Mouse (Mus musculus): Measurements from ENCODE around the gene Defb45.

Defb45 gene

GRCm38 (mm10) chr2:152572114-152572794 lies 26.9 kb downstream of the Defb45 start, which contains the start of gene Defb21:
Gene Defb21 (plus strand): TSS chr2:152572744.
- Histone ChIP-seq H3K27me3 (ENCODE audit: insufficient read depth, low read length) (peaks cover 5% of the 10 kb centered on the region; the same call in 1 of the 2 replicates), H3K4me1 (replicated peaks; ENCODE audit: low read depth, low read length) (no peaks in the 10 kb centered on the region), H3K36me3 (ENCODE audit: insufficient read depth, low read length) (no peaks in the 10 kb centered on the region), H3K9me3 (ENCODE audit: low read length) (peaks cover 5% of the 10 kb centered on the region; the same call in 1 of the 2 replicates), H3K4me3 (replicated peaks; ENCODE audit: low read length) (no peak within 1 kb of the TSS)
- TF ChIP-seq POU5F1 (IDR thresholded peaks at IDR 0.05; ENCODE audit: borderline replicate concordance, low read length) (no peak), CTCF (conservative IDR thresholded peaks at IDR 0.05; ENCODE audit: low read length) (peak; percentile 81), NANOG (IDR thresholded peaks at IDR 0.05; ENCODE audit: borderline replicate concordance, low read length) (no peak)

DNA sequence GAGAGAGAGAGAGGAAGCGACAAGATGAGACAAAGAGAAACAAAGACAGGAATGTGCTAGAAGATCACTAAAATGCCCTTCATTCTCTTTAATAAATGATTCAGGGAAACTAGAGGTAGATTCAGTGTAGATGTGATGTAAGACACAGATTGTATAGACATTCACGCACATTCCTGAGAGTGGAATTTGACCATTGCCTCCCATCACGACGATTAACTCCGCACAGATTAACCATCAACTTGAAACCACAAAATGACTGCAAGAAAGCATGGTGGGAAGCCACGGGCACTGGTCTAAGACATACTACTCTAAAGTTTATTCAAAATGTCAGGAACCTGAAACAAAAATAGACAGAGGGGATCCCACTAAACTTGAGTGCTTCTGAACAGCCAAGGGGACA lies 28.9 kb downstream of the Defb45 start:
- Histone ChIP-seq H3K4me3 (replicated peaks; ENCODE audit: low read length) (no peak overlapping the region), H3K27me3 (ENCODE audit: insufficient read depth, low read length) (peaks cover 5% of the 10 kb centered on the region; the same call in 1 of the 2 replicates), H3K9me3 (ENCODE audit: low read length) (peaks cover 5% of the 10 kb centered on the region; the same call in 1 of the 2 replicates), H3K36me3 (ENCODE audit: insufficient read depth, low read length) (no peaks in the 10 kb centered on the region), H3K4me1 (replicated peaks; ENCODE audit: low read depth, low read length) (no peaks in the 10 kb centered on the region)
- TF ChIP-seq CTCF (conservative IDR thresholded peaks at IDR 0.05; ENCODE audit: low read length), result no peak
- TF ChIP-seq NANOG (IDR thresholded peaks at IDR 0.05; ENCODE audit: borderline replicate concordance, low read length), result no peak
- no peak for TF ChIP-seq POU5F1 (IDR thresholded peaks at IDR 0.05; ENCODE audit: borderline replicate concordance, low read length)

DNA sequence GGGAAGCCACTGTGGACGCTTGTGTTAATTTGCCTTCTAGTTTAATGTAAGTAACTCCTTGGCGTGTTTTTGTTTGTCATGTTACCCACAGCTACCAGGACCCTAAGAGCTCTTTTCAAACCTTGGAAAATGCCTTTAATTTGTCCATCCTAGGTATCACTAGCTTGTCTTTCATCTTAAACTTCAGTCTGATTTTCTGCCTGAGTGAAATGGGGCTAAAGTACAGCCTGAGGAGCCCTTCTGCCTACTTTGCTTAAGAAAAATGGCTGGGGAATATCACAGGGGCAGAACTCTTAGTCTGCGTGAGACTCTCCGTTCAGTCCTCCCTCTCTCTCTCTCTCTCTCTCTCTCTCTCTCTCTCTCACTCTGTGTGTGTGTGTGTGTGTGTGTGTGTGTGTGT lies 29.3 kb downstream of the Defb45 start:
- Histone ChIP-seq H3K27me3 (ENCODE audit: insufficient read depth, low read length) (peaks cover 5% of the 10 kb centered on the region; the same call in 1 of the 2 replicates), H3K9me3 (ENCODE audit: low read length) (peaks cover 5% of the 10 kb centered on the region; the same call in 1 of the 2 replicates), H3K4me1 (replicated peaks; ENCODE audit: low read depth, low read length) (no peaks in the 10 kb centered on the region), H3K36me3 (ENCODE audit: insufficient read depth, low read length) (no peaks in the 10 kb centered on the region), H3K4me3 (replicated peaks; ENCODE audit: low read length) (no peak overlapping the region)
- TF ChIP-seq CTCF (conservative IDR thresholded peaks at IDR 0.05; ENCODE audit: low read length), result no peak
- no peak for TF ChIP-seq NANOG (IDR thresholded peaks at IDR 0.05; ENCODE audit: borderline replicate concordance, low read length)
- TF ChIP-seq POU5F1 (IDR thresholded peaks at IDR 0.05; ENCODE audit: borderline replicate concordance, low read length), result no peak

GRCm38 (mm10) chr2:152569038-152569437 lies 30.2 kb downstream of the Defb45 start, which contains the start of gene Gm17416:
Gene Gm17416 (plus strand): TSS chr2:152569338.
- H3K4me3 ChIP-seq (replicated peaks; ENCODE audit: low read length), result no peak within 1 kb of the TSS
- H3K4me1 ChIP-seq (replicated peaks; ENCODE audit: low read depth, low read length), result no peaks in the 10 kb centered on the region
- TF ChIP-seq POU5F1 (IDR thresholded peaks at IDR 0.05; ENCODE audit: borderline replicate concordance, low read length) (no peak), CTCF (conservative IDR thresholded peaks at IDR 0.05; ENCODE audit: low read length) (no peak), NANOG (IDR thresholded peaks at IDR 0.05; ENCODE audit: borderline replicate concordance, low read length) (no peak)
- peaks cover 5% of the 10 kb centered on the region; the same call in 1 of the 2 replicates for H3K27me3 ChIP-seq (ENCODE audit: insufficient read depth, low read length)
- H3K9me3 ChIP-seq (ENCODE audit: low read length), result peaks cover 5% of the 10 kb centered on the region; the same call in 1 of the 2 replicates
- no peaks in the 10 kb centered on the region for H3K36me3 ChIP-seq (ENCODE audit: insufficient read depth, low read length)

DNA sequence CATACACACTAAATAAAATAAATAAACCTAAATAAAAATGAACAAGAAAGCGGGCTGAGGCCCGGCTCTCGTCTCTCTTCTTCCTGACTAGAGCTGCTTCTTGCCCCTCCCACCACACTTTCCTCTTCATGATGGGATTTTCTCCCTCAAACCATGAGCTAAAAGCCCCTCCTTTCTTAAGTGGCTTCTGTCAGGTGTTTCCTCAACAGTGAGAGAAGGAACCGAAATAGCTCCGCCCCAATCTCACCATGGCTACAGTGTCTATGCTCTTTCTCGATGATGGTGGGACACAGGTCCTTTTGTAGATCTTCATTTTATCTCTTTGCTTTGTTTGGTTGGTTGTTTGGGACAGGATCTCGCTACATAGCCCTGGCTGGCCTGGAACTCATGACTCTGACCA lies 42.5 kb downstream of the Defb45 start:
- peaks cover 14% of the 10 kb centered on the region for H3K4me1 ChIP-seq (replicated peaks; ENCODE audit: low read depth, low read length)
- no peaks in the 10 kb centered on the region for H3K36me3 ChIP-seq (ENCODE audit: insufficient read depth, low read length)
- no peak for TF ChIP-seq CTCF (conservative IDR thresholded peaks at IDR 0.05; ENCODE audit: low read length)
- TF ChIP-seq NANOG (IDR thresholded peaks at IDR 0.05; ENCODE audit: borderline replicate concordance, low read length), result no peak
- no peak for TF ChIP-seq POU5F1 (IDR thresholded peaks at IDR 0.05; ENCODE audit: borderline replicate concordance, low read length)
- H3K4me3 ChIP-seq (replicated peaks; ENCODE audit: low read length), result no peak overlapping the region
- H3K9me3 ChIP-seq (ENCODE audit: low read length), result no peaks in the 10 kb centered on the region; the same call in 1 of the 2 replicates
- H3K27me3 ChIP-seq (ENCODE audit: insufficient read depth, low read length), result peaks cover 7% of the 10 kb centered on the region; the same call in 1 of the 2 replicates

GRCm38 (mm10) chr2:152553774-152554423 lies 45.3 kb downstream of the Defb45 start:
- H3K9me3 ChIP-seq (ENCODE audit: low read length), result no peaks in the 10 kb centered on the region
- no peak overlapping the region for H3K4me3 ChIP-seq (replicated peaks; ENCODE audit: low read length)
- peaks cover 7% of the 10 kb centered on the region; the same call in 1 of the 2 replicates for H3K27me3 ChIP-seq (ENCODE audit: insufficient read depth, low read length)
- H3K4me1 ChIP-seq (replicated peaks; ENCODE audit: low read depth, low read length), result peaks cover 10% of the 10 kb centered on the region
- H3K36me3 ChIP-seq (ENCODE audit: insufficient read depth, low read length), result no peaks in the 10 kb centered on the region
- TF ChIP-seq CTCF (conservative IDR thresholded peaks at IDR 0.05; ENCODE audit: low read length), result peak; percentile 91
- TF ChIP-seq NANOG (IDR thresholded peaks at IDR 0.05; ENCODE audit: borderline replicate concordance, low read length), result no peak
- TF ChIP-seq POU5F1 (IDR thresholded peaks at IDR 0.05; ENCODE audit: borderline replicate concordance, low read length), result no peak

GRCm38 (mm10) chr2:152548124-152548523 lies 51.1 kb downstream of the Defb45 start:
- Histone ChIP-seq H3K9me3 (ENCODE audit: low read length) (no peaks in the 10 kb centered on the region), H3K4me1 (replicated peaks; ENCODE audit: low read depth, low read length) (peaks cover 15% of the 10 kb centered on the region), H3K36me3 (ENCODE audit: insufficient read depth, low read length) (no peaks in the 10 kb centered on the region), H3K4me3 (replicated peaks; ENCODE audit: low read length) (no peak overlapping the region), H3K27me3 (ENCODE audit: insufficient read depth, low read length) (0 out of 2 replicates have a peak, but pooled peaks cover 2% of the 10 kb centered on the region)
- no peak for TF ChIP-seq CTCF (conservative IDR thresholded peaks at IDR 0.05; ENCODE audit: low read length)
- TF ChIP-seq POU5F1 (IDR thresholded peaks at IDR 0.05; ENCODE audit: borderline replicate concordance, low read length), result no peak
- TF ChIP-seq NANOG (IDR thresholded peaks at IDR 0.05; ENCODE audit: borderline replicate concordance, low read length), result no peak

DNA sequence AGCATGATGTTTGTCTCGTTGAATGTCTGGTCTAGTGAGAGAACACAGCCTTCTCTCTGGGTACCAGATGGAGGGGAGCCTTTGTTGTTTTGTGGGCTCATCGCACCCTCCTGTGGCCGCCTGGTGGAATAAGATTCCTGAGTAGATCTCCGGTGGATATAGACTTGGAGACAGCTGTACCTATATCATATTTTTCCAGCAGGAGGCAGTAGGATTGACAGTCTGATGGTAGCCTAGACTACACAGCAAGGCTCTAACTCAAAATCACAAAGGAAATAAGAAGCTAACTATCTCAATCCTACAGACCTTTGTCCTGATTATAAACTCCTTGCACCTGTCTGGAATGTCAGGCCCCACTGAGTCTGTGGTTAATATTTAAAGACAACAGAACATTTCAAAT lies 54.5 kb downstream of the Defb45 start:
- TF ChIP-seq CTCF (conservative IDR thresholded peaks at IDR 0.05; ENCODE audit: low read length) (peak; percentile 45), NANOG (IDR thresholded peaks at IDR 0.05; ENCODE audit: borderline replicate concordance, low read length) (no peak)
- Histone ChIP-seq H3K4me3 (replicated peaks; ENCODE audit: low read length) (no peak overlapping the region), H3K9me3 (ENCODE audit: low read length) (peaks cover 4% of the 10 kb centered on the region), H3K27me3 (ENCODE audit: insufficient read depth, low read length) (0 out of 2 replicates have a peak, but pooled peaks cover 2% of the 10 kb centered on the region), H3K4me1 (replicated peaks; ENCODE audit: low read depth, low read length) (peaks cover 14% of the 10 kb centered on the region), H3K36me3 (ENCODE audit: insufficient read depth, low read length) (no peaks in the 10 kb centered on the region)
